Mouse (Mus musculus): Measurements from ENCODE around the gene Mrpl24. TPM values are rescaled to one million over a fixed set of nuclear protein-coding genes. Genes with fewer than 3 reads are reported as not detected.
A peak's percentile ranks its signal among the peaks of the same experiment; 100 is the strongest.

Mrpl24 gene
- polyA plus RNA-seq, 1 experiment from 2014 or later: 35.1 TPM

DNA sequence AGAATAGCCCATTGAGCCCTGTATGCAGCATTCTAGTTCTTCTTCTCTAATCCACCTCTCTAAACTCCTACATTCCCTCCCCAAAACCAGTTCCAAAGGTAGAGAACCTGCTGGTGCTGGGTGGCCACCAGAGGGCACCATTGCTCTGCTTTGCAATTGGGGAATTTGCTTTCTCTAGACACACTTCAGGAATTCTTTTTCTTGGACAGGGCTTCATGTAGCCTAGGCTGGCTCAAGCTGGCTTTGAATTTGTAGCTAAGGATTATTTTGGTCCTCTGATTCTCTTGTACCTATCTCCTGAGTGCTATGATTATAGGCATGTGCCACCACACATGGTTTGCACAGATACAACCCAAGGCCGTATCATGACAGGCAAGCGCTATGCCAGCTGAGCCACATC lies 16.5 kb downstream of the Mrpl24 start:
- Histone ChIP-seq H3K27me3 (ENCODE audit: control insufficient read depth, insufficient read depth, low read depth, low read length) (no peaks in the 10 kb centered on the region), H3K4me3 (ENCODE audit: low read depth, low read length) (no peak overlapping the region), H3K9ac (ENCODE audit: low read depth, low read length) (no peak overlapping the region), H3K36me3 (ENCODE audit: control insufficient read depth, insufficient read depth) (peaks cover 24% of the 10 kb centered on the region), H3K4me1 (ENCODE audit: control insufficient read depth, low read depth, low read length) (peaks cover 18% of the 10 kb centered on the region), H3K9me3 (replicated peaks; ENCODE audit: control insufficient read depth, low read length) (no peaks in the 10 kb centered on the region), H3K4me2 (ENCODE audit: low read depth, low read length) (no peak overlapping the region), H3K27ac (ENCODE audit: low read length) (no peak overlapping the region)
- WGBS (ENCODE audit: insufficient replicate concordance): 94% methylated on average over 2 of the region's 2 CpGs
- no peak; the same call in 1 of the 2 replicates for ATAC-seq (ENCODE audit: low read depth)

DNA sequence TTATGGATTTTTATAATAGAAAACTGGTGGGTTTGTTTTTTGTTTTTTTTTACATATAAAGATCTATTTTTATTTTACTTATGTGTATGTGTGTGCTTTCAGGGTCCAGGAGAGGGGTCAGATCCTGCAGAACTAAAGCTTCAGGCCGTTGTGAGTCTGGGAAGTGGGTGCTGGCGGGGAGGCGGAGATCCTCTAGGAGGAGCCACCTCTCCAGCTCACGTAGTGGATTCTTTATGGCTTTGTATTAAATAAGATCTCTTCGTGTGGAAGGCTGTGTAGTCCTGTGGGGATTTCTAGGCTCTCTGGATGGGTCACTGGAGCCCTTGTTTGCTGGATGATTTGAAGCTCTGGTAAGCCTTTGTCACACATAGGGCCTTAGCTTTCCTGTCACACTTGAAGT lies 21.3 kb downstream of the Mrpl24 start:
- Histone ChIP-seq H3K27ac (ENCODE audit: low read length) (no peak overlapping the region), H3K9ac (ENCODE audit: low read depth, low read length) (no peak overlapping the region), H3K4me3 (ENCODE audit: low read depth, low read length) (no peak overlapping the region), H3K4me2 (ENCODE audit: low read depth, low read length) (no peak overlapping the region), H3K36me3 (ENCODE audit: control insufficient read depth, insufficient read depth) (peaks cover 35% of the 10 kb centered on the region), H3K27me3 (ENCODE audit: control insufficient read depth, insufficient read depth, low read depth, low read length) (peaks cover 6% of the 10 kb centered on the region), H3K9me3 (replicated peaks; ENCODE audit: control insufficient read depth, low read length) (no peaks in the 10 kb centered on the region), H3K4me1 (ENCODE audit: control insufficient read depth, low read depth, low read length) (no peaks in the 10 kb centered on the region; the same call in 1 of the 2 replicates)
- WGBS (ENCODE audit: insufficient replicate concordance): 77% methylated on average over 5 of the region's 5 CpGs
- no peak for ATAC-seq (ENCODE audit: low read depth)

DNA sequence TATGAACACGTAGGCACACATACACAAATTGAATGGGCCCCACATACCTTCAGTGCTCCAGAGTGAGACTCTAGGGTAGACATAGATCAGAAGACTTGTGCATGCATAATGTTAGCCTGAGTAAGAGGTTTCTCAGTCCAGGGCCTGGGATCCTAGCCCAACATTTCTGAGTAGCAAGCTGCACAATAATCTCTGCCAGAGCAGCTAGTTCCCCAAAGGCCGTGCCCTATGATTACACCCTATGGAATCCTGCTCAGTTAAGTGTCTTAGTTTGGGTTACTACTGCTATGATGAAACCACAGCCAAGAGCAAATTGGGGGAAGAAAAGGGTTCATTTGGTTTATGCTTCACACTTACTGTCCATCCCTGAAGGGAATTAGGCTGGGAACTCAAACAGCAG lies 23.2 kb downstream of the Mrpl24 start:
- H3K9ac ChIP-seq (ENCODE audit: low read depth, low read length): no peak overlapping the region
- H3K27me3 ChIP-seq (ENCODE audit: control insufficient read depth, insufficient read depth, low read depth, low read length): peaks cover 24% of the 10 kb centered on the region
- no peak overlapping the region for H3K27ac ChIP-seq (ENCODE audit: low read length)
- H3K9me3 ChIP-seq (replicated peaks; ENCODE audit: control insufficient read depth, low read length): no peaks in the 10 kb centered on the region
- 82% methylated on average over 2 of the region's 2 CpGs for WGBS (ENCODE audit: insufficient replicate concordance)
- peaks cover 30% of the 10 kb centered on the region for H3K36me3 ChIP-seq (ENCODE audit: control insufficient read depth, insufficient read depth)
- H3K4me1 ChIP-seq (ENCODE audit: control insufficient read depth, low read depth, low read length): no peaks in the 10 kb centered on the region
- H3K4me2 ChIP-seq (ENCODE audit: low read depth, low read length): no peak overlapping the region
- no peak overlapping the region for H3K4me3 ChIP-seq (ENCODE audit: low read depth, low read length)
- ATAC-seq (ENCODE audit: low read depth): no peak

DNA sequence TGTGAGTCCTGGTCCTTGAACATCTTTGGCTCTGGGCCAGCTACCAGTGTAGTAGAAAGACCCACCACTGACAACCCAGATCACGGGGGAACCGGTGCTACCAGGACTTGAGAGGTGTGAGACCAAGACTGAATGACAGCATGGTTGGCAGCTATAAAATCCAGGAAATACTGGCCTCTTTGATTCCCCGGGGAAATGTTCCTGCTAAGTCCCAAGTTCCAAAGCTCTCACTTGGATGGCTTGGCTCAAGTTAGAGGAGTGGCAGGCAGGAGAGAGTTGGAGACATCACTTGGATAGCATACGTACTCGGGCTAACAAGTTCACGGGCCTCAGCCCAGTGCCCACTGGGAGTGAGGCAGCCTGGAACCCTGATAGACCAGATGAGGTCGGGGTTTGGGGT lies 24.3 kb downstream of the Mrpl24 start:
- Histone ChIP-seq H3K4me2 (ENCODE audit: low read depth, low read length) (no peak overlapping the region), H3K4me3 (ENCODE audit: low read depth, low read length) (no peak overlapping the region), H3K9ac (ENCODE audit: low read depth, low read length) (no peak overlapping the region), H3K9me3 (replicated peaks; ENCODE audit: control insufficient read depth, low read length) (no peaks in the 10 kb centered on the region), H3K36me3 (ENCODE audit: control insufficient read depth, insufficient read depth) (peaks cover 26% of the 10 kb centered on the region), H3K27ac (ENCODE audit: low read length) (no peak overlapping the region), H3K4me1 (ENCODE audit: control insufficient read depth, low read depth, low read length) (peaks cover 8% of the 10 kb centered on the region), H3K27me3 (ENCODE audit: control insufficient read depth, insufficient read depth, low read depth, low read length) (peaks cover 35% of the 10 kb centered on the region)
- no peak for ATAC-seq (ENCODE audit: low read depth)
- 74% methylated on average over 7 of the region's 7 CpGs for WGBS (ENCODE audit: insufficient replicate concordance)

DNA sequence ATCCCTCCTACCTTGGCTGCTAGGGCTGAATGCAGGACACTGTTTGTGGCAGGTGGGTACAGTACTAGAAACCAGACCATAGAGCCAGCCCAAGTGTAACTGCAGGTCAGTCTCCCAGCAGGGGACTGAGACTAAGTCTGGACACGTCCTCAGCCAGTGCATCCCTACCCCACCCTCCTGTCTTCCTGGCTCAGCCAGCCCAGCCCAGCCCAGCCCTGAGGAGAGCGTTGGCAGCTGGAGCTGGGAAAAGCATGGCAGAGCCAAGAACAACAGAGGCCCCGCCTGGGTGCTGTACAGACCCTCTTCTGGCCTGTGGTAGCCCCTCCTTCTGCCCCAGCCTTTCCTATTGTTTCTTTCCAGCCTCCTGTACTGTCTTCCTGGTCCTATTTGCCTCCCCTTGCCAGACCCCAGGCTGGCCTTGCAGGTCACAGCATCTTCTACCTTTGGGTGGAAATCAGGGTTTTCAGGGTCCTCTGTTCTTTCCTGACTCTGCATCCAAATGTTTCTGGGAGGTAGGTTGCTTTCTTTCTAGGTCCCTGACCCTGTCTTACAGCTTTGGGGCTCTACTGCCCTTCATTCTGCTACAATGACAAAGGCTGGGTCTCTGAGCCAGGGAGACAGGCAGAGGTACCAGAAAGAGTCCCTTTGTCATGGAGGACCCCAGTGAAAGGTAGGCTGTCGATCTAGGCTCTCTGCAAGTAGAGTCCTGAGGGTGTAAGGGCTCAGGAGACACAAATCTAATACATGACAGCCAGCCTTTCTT lies 25.7 kb downstream of the Mrpl24 start:
- ATAC-seq (ENCODE audit: low read depth): no peak
- H3K4me3 ChIP-seq (ENCODE audit: low read depth, low read length): no peak overlapping the region
- no peak overlapping the region for H3K27ac ChIP-seq (ENCODE audit: low read length)
- H3K4me1 ChIP-seq (ENCODE audit: control insufficient read depth, low read depth, low read length): peaks cover 10% of the 10 kb centered on the region
- peaks cover 50% of the 10 kb centered on the region for H3K27me3 ChIP-seq (ENCODE audit: control insufficient read depth, insufficient read depth, low read depth, low read length)
- H3K4me2 ChIP-seq (ENCODE audit: low read depth, low read length): no peak overlapping the region
- peaks cover 19% of the 10 kb centered on the region for H3K36me3 ChIP-seq (ENCODE audit: control insufficient read depth, insufficient read depth)
- no peak overlapping the region for H3K9ac ChIP-seq (ENCODE audit: low read depth, low read length)
- no peaks in the 10 kb centered on the region for H3K9me3 ChIP-seq (replicated peaks; ENCODE audit: control insufficient read depth, low read length)
- WGBS (ENCODE audit: insufficient replicate concordance): 47% methylated on average over 4 of the region's 4 CpGs

DNA sequence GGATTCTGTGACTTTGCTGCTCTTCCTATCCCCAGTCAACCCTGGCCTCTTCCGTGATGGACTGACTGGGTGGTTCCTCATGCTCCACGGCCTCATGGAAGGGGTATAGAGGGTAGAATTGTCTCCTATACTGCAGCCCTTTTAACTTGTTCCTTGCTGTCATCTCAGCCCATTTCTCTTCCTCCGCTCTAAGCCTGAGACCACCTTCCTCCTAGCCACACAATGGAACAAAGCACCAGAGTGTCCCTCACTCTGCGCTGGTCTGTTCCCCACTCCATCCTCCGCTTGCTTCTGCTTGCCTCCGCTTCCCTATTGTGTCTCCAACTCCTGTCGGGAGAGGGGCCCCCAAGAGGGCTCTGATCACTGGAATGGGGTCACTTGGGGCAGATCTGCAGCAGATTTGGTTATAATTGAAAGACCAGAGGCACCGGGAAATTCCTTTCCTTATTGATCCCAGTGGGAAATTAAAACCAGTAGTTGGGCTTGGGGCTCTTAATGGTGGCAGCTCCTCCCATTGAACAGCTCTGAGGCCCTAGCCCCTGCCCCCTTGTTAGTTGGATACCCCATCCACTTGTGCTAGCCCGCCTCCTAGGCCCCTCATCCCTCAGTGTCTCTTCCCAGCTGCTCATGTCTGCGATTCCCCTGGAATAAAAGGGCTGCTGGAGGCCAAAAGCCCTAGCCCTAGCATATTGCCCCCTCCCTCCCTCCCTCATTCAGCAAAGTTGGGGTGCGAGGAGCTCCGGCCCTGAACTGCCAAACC lies 26.7 kb downstream of the Mrpl24 start:
- ATAC-seq (ENCODE audit: low read depth): no peak
- peaks cover 10% of the 10 kb centered on the region for H3K4me1 ChIP-seq (ENCODE audit: control insufficient read depth, low read depth, low read length)
- WGBS (ENCODE audit: insufficient replicate concordance): 30% methylated on average over 12 of the region's 12 CpGs
- H3K27me3 ChIP-seq (ENCODE audit: control insufficient read depth, insufficient read depth, low read depth, low read length): peaks cover 57% of the 10 kb centered on the region
- no peak overlapping the region for H3K9ac ChIP-seq (ENCODE audit: low read depth, low read length)
- no peak overlapping the region for H3K4me3 ChIP-seq (ENCODE audit: low read depth, low read length)
- peaks cover 13% of the 10 kb centered on the region for H3K36me3 ChIP-seq (ENCODE audit: control insufficient read depth, insufficient read depth)
- H3K9me3 ChIP-seq (replicated peaks; ENCODE audit: control insufficient read depth, low read length): no peaks in the 10 kb centered on the region
- H3K4me2 ChIP-seq (ENCODE audit: low read depth, low read length): no peak overlapping the region
- no peak overlapping the region for H3K27ac ChIP-seq (ENCODE audit: low read length)

DNA sequence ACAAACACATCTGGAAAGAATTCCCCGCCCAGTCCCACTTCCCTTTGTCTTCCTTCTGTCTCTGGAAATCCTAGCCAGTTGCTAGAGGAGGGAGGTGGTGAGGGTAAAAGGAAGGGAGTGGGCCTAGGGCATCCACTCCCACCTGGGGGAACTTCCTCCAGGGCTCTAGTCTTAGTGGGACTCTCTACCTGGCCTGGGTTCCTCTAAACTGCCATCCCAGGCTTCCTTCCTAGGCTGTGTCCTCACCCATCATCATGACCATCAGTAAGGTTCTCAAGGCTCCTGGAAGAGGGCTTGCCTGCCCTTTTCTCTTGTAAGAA lies 27.2 kb downstream of the Mrpl24 start:
- no peak overlapping the region for H3K9ac ChIP-seq (ENCODE audit: low read depth, low read length)
- H3K4me3 ChIP-seq (ENCODE audit: low read depth, low read length): no peak overlapping the region
- H3K4me2 ChIP-seq (ENCODE audit: low read depth, low read length): no peak overlapping the region
- H3K27ac ChIP-seq (ENCODE audit: low read length): no peak overlapping the region
- H3K36me3 ChIP-seq (ENCODE audit: control insufficient read depth, insufficient read depth): peaks cover 8% of the 10 kb centered on the region
- ATAC-seq (ENCODE audit: low read depth): no peak
- peaks cover 10% of the 10 kb centered on the region for H3K4me1 ChIP-seq (ENCODE audit: control insufficient read depth, low read depth, low read length)
- no peaks in the 10 kb centered on the region for H3K9me3 ChIP-seq (replicated peaks; ENCODE audit: control insufficient read depth, low read length)
- peaks cover 62% of the 10 kb centered on the region for H3K27me3 ChIP-seq (ENCODE audit: control insufficient read depth, insufficient read depth, low read depth, low read length)
- WGBS (ENCODE audit: insufficient replicate concordance): 60% methylated on average over 1 of the region's 1 CpGs

DNA sequence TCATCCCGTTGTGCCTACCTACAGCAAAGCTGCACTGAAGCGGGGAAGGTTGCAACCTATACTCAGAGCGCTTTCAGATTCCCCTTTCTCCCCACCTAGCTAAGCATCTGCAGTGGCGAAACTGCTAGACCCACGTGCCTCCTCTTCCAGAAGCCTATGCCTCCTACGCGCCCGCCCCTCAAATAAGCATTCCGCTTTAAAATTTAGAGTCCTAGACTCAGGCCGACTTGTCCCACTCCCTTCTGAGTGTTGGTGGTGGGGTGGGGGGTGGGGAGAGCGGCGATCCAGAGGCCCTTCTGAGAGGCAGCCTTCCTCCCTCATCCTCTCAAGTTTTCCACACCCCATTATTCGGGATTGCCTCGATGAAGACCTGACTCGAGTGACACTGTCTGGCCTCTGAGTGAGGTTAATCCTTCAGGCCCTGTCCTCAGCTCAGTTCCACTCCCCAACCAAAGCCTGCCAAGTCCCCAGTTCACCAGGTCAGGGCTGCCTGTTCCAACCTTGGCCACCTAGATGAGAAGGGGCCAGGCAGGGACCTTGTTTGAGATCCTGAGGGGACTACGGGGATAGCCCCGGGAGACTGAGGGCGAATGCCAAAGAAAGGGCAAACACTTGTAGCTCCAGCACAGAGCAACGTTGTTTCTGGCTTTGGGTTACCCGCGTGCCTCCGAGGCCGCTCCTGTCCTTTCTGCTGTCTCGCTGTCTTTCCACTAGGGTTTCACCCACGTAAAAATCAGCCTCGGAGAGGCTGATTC lies 27.9 kb downstream of the Mrpl24 start:
- Histone ChIP-seq H3K9ac (ENCODE audit: low read depth, low read length) (no peak overlapping the region), H3K9me3 (replicated peaks; ENCODE audit: control insufficient read depth, low read length) (no peaks in the 10 kb centered on the region), H3K36me3 (ENCODE audit: control insufficient read depth, insufficient read depth) (peaks cover 3% of the 10 kb centered on the region; the same call in 1 of the 2 replicates), H3K27me3 (ENCODE audit: control insufficient read depth, insufficient read depth, low read depth, low read length) (peaks cover 69% of the 10 kb centered on the region), H3K4me1 (ENCODE audit: control insufficient read depth, low read depth, low read length) (peaks cover 10% of the 10 kb centered on the region), H3K4me3 (ENCODE audit: low read depth, low read length) (no peak overlapping the region), H3K4me2 (ENCODE audit: low read depth, low read length) (no peak overlapping the region), H3K27ac (ENCODE audit: low read length) (no peak overlapping the region)
- ATAC-seq (ENCODE audit: low read depth): no peak
- 4% methylated on average over 26 of the region's 26 CpGs for WGBS (ENCODE audit: insufficient replicate concordance)

DNA sequence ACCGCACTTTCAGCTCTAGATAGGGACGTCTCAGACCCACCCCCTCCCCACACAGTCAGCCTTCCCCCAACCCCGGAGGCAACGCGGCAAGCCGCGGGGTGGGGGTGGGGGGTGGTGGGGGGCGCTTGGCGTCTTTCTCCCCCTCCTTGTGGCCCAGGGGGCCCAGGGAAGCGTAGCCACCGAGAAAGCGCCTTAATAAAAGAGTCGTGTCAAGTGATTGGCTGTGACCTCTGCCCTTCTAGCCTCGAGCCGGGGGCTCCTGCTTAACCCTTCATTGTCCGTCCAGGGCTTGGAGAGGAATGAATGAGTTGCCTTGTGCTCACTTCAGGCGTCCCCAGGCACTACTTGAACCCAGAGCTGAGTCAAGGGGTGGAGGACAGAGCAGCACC lies 28.5 kb downstream of the Mrpl24 start:
- no peak for ATAC-seq (ENCODE audit: low read depth)
- Histone ChIP-seq H3K27ac (ENCODE audit: low read length) (no peak overlapping the region), H3K9ac (ENCODE audit: low read depth, low read length) (no peak overlapping the region), H3K27me3 (ENCODE audit: control insufficient read depth, insufficient read depth, low read depth, low read length) (peaks cover 75% of the 10 kb centered on the region), H3K4me3 (ENCODE audit: low read depth, low read length) (no peak overlapping the region), H3K9me3 (replicated peaks; ENCODE audit: control insufficient read depth, low read length) (no peaks in the 10 kb centered on the region), H3K4me1 (ENCODE audit: control insufficient read depth, low read depth, low read length) (peaks cover 10% of the 10 kb centered on the region), H3K36me3 (ENCODE audit: control insufficient read depth, insufficient read depth) (no peaks in the 10 kb centered on the region), H3K4me2 (ENCODE audit: low read depth, low read length) (peak overlapping the region; percentile 22)
- WGBS (ENCODE audit: insufficient replicate concordance): 2% methylated on average over 17 of the region's 17 CpGs

Data from liver, embryonic 16.5 days (tissue).